Mouse (Mus musculus) spleen, postnatal 10 days (tissue): Measurements from ENCODE around the gene Chit1.
A peak's percentile ranks its signal among the peaks of the same experiment; 100 is the strongest.

ENCODE experiments used
- DNase-seq, 2 experiments: peaks; one replicate each; pipeline ENCODE4 v3.0.0; 2021 to 2022; ENCODE audit warnings: low spot score in 2 of 2

The Chit1 gene

GRCm38 (mm10) chr1:134079477-134080163 is 31.4 kb upstream of the Chit1 start:
- DNase-seq: peak in 1 of 2 experiments; percentile 54

- DNase-seq: no peak
Observed at GRCm38 (mm10) chr1:134080406-134080805, 30.6 kb upstream of the Chit1 start.

- no peak for DNase-seq
Observed at GRCm38 (mm10) chr1:134080881-134081450, 30.1 kb upstream of the Chit1 start.

DNA sequence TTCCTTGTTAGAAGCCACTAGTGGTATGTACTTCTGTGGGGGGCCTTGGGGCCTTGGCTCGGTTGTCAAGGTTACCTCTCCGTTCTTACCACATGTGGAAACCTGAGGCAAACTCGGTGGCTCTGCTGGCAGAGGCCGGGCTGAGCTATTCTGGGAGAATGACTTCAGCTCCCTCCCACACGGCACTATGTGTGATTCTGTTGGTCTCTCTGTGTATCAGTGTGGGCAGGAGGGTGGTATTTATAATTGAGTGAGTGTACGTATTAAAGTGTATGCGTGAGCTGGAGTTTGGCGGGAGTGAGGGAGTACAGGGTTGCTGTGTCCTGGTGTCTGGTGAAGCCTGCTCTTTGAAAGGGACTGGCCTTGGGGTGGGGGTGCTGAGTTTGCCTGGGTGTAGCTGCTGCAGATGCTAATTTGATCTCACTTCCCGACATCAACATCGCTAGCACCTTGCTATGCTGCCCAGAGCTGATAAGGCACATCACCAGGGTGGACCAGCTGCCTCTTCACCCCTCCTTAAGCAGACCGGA is 28.0 kb upstream of the Chit1 start:
- peak; percentile 59 to 61 for DNase-seq

DNA sequence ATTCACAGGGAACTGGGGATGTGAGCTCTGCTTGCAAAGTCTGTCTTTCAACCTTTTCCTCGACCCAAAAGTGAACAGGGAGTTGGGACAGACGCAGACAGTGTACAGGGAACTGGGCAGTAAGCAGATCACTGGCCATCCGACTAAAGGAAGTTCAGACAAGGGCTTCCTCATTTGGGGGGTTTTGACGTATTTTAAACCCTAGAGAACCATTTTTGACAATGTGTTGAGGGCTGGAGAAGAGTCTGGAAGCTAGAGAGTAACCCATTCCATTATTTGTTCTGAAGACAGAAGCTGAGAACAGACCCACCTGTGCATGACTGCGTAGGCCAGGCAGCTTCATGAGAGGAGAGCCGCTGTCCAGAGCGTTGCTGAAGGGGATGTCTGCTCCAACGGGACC is 27.4 kb upstream of the Chit1 start:
- DNase-seq: no peak

- no peak for DNase-seq
Observed at GRCm38 (mm10) chr1:134084128-134084527, 26.9 kb upstream of the Chit1 start.

GRCm38 (mm10) chr1:134086017-134086416 is 25.0 kb upstream of the Chit1 start:
- no peak for DNase-seq

DNA sequence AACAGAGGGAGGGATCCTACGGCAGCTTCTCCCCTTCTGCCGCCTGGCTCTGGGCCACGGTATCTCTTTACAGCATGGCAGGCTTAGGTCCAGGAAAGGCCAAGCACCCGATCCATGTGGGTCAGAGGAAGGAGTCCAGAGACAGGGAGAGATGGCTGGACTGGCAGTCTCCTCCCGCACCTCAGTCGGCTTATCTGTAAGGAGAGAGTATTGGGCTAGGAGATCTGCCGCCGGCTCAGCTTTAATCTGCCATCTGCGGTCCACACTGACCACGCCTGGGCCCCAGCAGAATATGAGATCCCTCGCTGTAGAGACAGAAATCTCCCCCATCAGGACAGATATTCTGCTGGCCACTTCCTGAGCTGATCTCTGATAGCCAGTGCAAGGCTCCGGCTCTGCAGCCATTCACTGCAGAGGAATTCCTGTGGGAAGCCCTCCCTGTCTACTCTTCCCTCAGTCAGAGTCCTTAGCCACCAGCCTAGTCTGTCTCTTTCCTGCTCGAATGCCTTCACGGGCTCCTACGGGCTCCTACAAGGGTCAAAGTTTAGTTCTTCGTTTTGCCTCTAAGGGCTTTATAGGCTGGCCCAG is 24.1 kb upstream of the Chit1 start:
- no peak for DNase-seq

- DNase-seq: no peak
Observed at GRCm38 (mm10) chr1:134089074-134089473, 22.0 kb upstream of the Chit1 start.

GRCm38 (mm10) chr1:134091851-134092250 is 19.2 kb upstream of the Chit1 start:
- DNase-seq: peak in 1 of 2 experiments; percentile 15

- DNase-seq: no peak
Observed at GRCm38 (mm10) chr1:134092368-134092767, 18.7 kb upstream of the Chit1 start.

GRCm38 (mm10) chr1:134092852-134093770 is 17.9 kb upstream of the Chit1 start:
- peak; percentile 88 to 95 for DNase-seq

GRCm38 (mm10) chr1:134093771-134094526 is 17.1 kb upstream of the Chit1 start:
- DNase-seq: peak in 1 of 2 experiments; percentile 63

- peak in 1 of 2 experiments; percentile 19 for DNase-seq
Observed at GRCm38 (mm10) chr1:134095033-134095612, 15.9 kb upstream of the Chit1 start.

GRCm38 (mm10) chr1:134095721-134096120 is 15.3 kb upstream of the Chit1 start:
- DNase-seq: peak in 1 of 2 experiments; percentile 18

DNA sequence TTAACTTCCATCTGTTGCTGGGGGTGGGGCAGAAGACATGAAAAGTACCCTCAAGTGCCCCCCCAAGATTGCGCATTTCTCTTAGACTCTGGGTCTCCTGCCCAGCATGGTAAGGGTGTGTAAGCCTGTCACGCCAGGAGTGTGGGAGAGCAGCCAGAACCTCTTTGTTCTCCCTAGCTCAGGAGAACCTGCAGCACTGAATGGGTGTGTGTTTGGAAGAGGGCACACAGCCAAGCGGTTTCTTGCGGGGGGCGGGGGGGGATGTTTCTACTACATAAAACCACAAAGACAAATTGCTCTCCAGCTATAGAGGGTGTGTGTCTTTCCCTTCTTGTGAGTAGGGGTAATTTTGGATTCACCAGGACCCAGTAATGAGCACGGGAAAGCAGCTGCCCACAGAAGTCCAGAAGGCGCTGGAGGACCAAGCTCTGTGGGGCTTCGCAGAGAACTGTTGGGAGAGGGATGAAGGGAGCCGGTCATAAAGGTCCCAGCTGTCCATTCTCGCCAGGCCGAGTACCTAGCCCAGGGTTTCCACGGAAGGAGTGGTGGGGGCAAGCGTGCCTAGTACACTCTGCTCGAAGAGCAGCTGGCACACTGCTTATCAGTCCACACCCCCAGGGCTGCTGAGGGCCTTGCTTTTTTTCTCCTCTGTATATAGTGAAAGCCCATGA is 14.6 kb upstream of the Chit1 start:
- DNase-seq: peak; percentile 57 to 65

DNA sequence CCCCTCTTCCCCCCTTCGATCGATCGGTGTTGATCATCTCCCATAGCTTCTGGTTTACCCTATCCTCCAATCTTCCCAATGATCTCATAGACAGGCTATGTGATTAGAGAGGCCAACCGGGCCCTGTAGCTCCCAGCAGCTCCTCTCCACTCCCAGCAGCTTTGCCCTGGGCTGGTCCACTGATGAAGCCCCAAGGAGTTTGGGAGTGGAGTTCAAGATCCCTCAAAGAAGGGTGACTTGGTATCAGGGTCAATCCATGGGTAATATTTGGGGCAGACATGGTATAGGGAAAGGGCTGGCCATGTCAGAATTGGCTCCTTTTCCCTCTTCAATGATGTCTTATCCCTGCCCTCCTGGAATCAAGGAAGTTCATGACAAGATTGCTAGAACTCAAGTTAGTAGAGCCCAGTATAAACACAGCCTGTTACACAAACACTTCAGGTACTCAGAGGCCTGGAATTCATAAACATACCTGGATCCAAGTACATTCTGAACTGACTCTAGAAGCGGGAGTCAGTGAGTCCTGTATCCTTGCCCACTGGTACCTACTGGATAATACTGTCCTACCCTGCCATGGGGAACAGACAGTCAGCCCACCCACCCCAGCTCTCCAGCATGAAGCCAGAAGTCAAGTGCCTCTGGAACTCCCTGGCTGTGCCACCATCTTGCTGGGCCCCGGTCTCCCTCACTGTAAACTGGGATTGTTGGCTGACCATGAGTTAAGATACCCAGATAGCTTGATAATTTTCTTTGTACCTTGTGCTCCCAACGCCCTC is 13.8 kb upstream of the Chit1 start:
- peak in 1 of 2 experiments; percentile 29 for DNase-seq

DNA sequence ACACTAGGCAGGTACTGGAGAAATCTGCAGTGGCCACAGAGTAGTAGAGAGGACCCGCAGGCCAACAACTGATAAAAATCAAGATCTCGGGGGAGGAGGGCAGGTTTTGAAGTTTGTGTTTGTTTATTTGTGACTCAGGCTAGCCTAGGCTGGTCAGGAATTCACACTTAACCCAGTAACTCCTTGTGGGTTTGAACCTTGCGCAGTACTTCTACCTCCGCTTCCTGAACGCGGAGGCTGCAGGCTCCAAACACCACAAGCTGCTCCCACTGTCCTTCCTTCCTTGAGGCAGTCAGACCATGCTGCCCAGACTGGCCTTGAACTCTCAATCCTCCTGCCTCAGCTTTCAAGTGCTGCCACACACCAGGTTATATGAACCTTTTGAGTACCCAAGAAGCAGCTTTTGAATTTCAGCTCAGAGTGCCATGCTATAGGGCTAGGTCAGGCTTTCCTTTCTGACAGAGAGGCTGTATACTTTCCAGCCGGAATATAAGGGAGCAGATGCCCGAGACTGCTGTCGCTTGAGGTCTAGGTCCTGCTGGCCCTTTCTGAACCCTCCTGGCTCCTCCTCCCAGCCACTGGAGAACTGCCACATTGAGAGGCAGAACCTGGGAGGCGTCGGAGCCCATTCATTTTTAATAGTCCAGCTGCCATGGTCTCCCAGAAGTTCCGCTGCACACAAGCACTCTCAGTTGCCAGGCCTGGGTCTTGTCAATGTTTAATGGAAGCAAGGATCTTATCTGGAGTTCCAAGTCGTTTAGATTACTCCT is 12.9 kb upstream of the Chit1 start:
- peak in 1 of 2 experiments; percentile 52 for DNase-seq
